Mouse (Mus musculus) gastrocnemius, postnatal 4 days (tissue): ENCODE results near the gene Tbc1d8. TPM values are rescaled to one million over a fixed set of nuclear protein-coding genes. Genes with fewer than 3 reads are reported as not detected.

Experiments used
- DNase-seq, 2 experiments: peaks; one replicate each; pipeline ENCODE4 v3.0.0; 2021 to 2022; ENCODE audit warnings: low spot score in 2 of 2, mixed read lengths in 2 of 2
- total RNA-seq, 2 experiments: library from RNA; stranded (reverse); gene quantifications; 2 replicates each; pipeline ENCODE4 v1.2.3; 2021

Gene Tbc1d8
- total RNA-seq, 2 experiments from 2014 or later: 21.2 to 21.4 TPM

- DNase-seq: no peak
These were observed 80.3 kb downstream of the Tbc1d8 start for GRCm38 (mm10) chr1:39398284-39398683.

GRCm38 (mm10) chr1:39396347-39396746 lies 82.2 kb downstream of the Tbc1d8 start:
- no peak for DNase-seq

GRCm38 (mm10) chr1:39394650-39395049 lies 83.9 kb downstream of the Tbc1d8 start:
- DNase-seq: no peak

DNA sequence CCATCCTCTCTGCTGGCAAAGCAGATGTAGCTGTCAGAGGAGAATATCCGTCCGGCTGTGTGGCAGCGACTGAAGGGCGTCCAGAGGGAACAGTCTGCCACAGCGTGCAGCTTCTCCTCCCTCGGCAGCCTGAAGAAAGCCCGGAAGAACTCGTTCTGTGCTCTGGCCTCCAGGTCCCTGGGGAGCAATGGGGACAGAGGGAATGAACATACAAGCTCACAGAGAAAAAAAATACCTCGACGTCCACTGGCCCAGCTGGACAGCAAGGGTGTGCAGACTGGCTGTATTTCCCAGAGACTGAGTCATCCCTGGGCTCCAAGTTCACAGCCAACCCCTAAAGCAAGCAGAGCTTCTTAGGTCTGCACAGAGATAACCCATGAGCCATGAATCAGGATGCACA lies 84.5 kb downstream of the Tbc1d8 start:
- peak in 1 of 2 experiments; percentile 38 for DNase-seq

DNA sequence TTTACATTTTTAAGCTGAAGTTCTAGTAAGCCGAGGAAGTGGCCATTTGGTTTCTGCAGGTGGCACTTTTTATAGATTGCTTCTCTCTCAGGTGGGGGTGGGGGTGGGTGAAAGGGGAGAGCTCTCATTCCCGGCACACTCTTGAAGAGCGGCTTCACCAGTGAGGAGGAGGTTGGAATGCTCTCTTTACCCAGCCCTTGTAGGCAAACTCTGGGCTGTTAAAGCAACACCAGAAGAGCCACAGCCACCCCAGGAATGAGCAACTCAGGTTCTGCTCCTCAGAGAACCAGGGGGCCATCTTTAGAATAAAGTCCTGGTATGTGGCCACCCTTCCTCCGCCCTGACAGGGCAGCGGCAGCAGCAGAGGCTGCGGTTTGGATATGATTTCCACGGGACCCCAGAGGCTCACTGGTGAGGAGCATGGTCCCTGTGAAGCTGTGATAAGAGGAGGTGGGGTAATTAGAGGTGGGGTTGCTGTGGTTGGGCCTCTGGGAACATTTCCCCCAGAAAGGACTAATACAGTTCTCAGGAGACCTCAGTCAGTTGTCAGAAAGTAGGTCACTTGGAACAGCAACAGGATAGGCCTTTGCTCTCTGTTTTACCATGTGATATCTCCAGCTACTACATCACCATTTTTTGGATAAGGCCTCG lies 85.2 kb downstream of the Tbc1d8 start:
- no peak for DNase-seq

DNA sequence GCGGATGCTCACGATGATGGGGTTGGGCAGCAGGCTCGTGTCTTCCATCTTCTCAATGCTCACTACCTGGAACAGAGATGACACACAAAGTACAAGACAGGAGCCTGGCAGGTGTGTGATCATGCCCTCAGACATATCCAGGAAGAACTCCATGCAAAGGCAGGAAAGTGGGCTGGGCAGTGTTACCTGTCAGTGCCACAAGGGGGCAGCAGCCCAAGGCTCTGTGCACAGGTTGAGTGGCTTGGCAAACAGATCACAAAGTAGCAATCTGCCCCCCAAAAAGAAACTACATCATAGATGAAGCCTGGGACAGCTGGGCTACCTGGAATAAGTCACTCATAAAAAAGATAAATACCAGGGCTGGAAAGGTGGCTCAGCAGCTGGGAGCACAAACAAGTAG lies 86.4 kb downstream of the Tbc1d8 start:
- peak; percentile 65 to 73 for DNase-seq

DNA sequence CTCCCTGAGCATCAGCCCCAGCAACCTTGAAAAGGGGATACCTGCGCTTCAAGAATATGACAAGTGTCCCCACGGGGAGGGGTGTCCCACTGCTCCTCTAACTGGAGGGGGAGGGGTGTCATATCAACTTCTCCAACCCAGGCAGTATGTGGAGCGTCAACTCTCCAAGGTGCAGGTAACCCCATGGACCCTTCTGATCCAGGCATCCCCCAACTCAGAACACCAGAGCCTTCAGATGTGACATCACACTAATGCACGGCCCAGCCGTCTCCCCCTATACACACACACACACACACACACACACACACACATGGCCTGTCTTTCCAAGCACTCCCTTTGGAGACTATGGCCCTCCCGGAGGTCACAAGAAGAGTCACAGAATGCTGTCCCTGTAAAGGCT lies 86.9 kb downstream of the Tbc1d8 start:
- DNase-seq: no peak

DNA sequence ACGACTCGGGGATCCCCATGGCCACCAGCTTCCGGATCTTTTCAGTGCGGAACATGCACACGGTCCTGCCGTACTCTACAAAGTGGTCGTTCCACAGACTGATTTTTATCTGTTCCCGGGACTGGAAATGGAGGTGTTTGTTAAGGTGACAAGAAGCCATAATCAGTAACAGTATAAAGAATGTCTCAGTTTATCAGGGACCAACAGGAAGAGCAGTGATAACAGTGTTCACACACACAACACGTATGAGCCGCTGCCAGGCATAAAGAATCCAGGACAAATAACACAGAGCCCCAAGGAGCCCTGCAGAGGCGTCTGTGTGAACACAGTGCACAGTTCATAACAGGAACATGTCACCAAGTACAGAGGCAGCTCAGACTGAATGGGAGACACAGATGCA lies 89.2 kb downstream of the Tbc1d8 start:
- DNase-seq: no peak

GRCm38 (mm10) chr1:39388163-39388562 lies 90.4 kb downstream of the Tbc1d8 start:
- DNase-seq: no peak

DNA sequence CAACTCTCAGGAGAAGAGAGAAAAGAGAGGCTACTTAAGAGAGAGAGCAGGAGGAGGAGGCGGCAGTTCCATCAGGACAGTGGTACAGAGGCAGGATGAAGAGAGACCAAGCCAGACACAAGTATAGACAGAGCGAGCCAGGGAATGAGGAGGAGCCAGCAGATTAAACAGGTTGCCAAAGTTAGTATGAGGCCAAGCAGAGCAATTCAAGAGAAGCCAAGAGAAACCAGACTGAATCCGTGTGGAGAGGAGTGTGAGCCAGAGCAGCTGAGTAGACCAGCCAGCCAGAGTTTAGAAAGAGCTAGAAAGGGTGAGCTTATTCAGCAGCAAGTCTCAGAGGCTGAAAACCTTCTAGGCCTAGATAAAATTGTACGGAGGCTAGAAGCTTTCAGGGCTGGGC lies 91.1 kb downstream of the Tbc1d8 start:
- DNase-seq: peak in 1 of 2 experiments; percentile 26

DNA sequence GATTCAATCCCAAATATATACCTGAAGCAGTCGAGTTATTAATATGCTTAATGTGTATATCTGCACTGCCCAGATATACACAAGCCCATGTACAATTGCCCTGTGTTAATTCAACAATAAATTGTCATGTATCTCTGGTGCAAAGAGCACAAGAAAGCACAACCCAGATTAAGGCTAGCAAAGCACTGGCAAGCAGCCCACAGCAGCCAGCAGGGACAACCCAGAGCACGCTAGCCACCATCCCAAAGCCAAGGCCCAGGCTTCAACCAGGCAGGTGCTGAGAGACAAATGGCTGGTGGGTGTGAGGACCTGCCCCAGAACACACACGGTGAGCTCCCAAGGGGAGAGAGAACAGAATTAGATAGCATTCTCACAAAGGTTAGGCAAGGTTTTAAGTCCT lies 92.1 kb downstream of the Tbc1d8 start:
- DNase-seq: no peak

DNA sequence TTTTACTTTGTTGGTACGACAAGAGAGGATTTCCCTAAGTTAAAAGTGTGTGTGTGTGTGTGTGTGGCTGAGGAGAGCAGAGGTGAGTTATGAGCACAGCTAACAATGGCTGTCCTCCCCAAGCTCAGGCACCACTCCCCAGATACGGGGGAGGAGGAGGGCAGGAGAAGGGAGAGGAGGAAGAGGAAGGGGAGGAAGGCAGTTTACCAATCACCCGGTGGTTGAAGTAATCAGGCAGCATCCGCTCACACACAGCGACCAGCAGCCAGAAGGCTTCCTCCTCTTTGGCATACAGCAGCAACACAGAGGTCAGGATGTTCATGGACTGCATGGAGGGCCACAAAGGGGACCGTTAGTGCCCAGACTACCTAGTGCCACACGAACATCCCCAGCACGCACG lies 93.6 kb downstream of the Tbc1d8 start:
- no peak for DNase-seq

GRCm38 (mm10) chr1:39381017-39381416 lies 97.5 kb downstream of the Tbc1d8 start:
- DNase-seq: no peak

DNA sequence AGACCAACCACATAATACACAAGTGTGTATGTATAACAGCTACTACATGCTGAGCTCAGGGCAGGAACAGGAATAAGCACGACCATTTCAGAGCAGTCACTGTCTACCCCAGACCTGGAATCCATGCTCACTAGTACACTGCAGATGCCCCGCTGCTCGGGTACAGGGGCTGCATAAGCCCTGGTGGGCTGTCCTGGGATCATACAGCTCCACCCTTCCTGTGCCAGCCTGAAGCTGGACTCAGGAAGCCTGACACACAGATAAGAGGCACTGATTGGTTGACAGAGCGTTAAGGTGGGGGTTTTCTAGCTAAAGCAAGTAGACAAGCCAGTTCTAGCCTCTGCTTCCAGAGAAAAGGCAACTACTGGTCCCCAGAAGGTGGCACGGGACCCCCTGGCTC lies 99.5 kb downstream of the Tbc1d8 start:
- no peak for DNase-seq

GRCm38 (mm10) chr1:39378540-39378939 lies 100.0 kb downstream of the Tbc1d8 start:
- no peak for DNase-seq

- DNase-seq: no peak
These were observed 101.8 kb downstream of the Tbc1d8 start for GRCm38 (mm10) chr1:39376726-39377240.

- no peak for DNase-seq
These were observed 102.4 kb downstream of the Tbc1d8 start for GRCm38 (mm10) chr1:39376121-39376520.

GRCm38 (mm10) chr1:39374231-39374809 lies 104.2 kb downstream of the Tbc1d8 start:
- no peak for DNase-seq

DNA sequence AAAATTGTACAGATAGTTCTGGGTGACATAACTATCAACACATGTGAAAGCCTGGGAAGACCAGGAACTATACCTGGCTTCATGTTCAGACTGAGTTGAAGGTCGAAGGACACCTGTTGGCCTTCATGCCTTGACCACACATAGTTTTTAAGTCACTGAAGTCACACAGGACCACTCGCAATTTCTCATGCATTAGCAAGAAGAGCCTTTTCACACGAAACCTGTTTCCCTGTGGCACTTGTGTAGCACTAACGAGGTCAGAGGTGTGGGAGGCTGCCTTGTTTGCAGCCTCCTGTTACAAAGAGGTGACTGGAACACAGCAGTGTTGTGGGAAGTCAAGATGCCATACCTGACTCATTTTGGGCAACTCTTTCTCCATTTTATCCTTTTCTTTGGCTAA lies 105.2 kb downstream of the Tbc1d8 start:
- no peak for DNase-seq

GRCm38 (mm10) chr1:39372220-39372843 lies 106.2 kb downstream of the Tbc1d8 start:
- no peak for DNase-seq

DNA sequence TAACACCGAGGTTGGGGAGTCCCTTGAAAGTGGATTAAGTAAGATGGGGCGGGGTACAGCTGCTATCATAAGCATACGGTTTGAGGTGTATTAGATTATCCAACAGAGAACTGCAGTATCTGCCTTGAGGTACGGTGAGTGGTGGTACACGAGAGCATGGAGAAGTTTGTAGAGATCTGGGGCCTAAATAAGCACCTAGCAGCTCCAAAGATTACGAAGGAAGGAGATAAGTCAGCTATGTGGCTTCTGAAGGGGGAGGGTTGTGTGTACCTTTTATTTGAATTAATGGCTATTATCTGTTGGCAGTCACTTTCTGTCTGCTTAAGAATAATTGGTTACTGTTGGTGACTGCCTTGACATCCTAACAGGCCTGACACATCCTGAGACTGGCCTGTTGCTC lies 108.1 kb downstream of the Tbc1d8 start:
- DNase-seq: no peak

DNA sequence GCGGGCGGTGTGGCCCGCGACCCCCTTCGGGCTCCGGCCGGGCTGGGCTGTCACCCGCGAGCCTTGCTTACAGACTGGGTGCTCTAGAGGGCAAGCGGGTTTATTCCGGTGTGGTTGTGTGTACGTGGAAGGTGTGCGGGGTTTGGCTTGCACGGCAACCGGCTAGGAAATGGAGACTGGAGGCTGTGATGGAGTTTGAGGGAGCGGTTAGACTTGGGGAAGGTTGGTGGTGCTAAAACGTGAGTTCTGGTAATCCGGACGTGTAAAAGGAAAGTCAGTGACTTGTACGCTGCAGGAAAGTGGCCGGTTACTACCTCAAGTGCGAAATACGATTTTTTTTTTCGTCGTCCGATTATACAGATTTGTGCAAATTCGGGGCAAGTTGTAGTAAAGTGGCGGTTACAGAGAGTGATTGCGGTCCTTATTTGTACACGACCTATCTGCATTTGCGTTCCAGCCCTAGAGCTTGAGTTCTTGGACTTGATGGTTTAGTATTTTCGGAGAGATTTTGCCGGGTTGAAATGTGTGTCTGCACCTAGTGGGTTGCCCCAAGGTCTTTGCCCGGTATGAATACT lies 110.2 kb downstream of the Tbc1d8 start:
- DNase-seq: peak in 1 of 2 experiments; percentile 38
